In genomic region chr5:56207877-56208276, GRCm38 (mm10) we compare ENCODE assay signal across 16 mouse cellular contexts.
DNase-seq lines count a peak whose midpoint lies in the region; ATAC-seq and TF ChIP-seq lines count a peak whose summit lies in the region.
"Had no signal": no experiment of that assay in that cellular context is flagged by ENCODE, and none has a peak within 500 bp of the region (broad histone marks: within the 10 kb centered on the region; RNA-seq: fewer than 3 reads in every experiment).

No protein-coding gene starts in this region.

- no peak overlapping the region for H3K27ac ChIP-seq in kidney, postnatal 0 days
- H3K27ac ChIP-seq in heart, embryonic 11.5 days (ENCODE audit: low read depth, low read length) = no peak overlapping the region
- H3K27ac ChIP-seq: heart, embryonic 13.5 days; hindbrain, embryonic 15.5 days; limb, embryonic 13.5 days; midbrain, embryonic 12.5 days; neural tube, embryonic 12.5 days had no signal

- H3K9me3 ChIP-seq in kidney, postnatal 0 days (replicated peaks; ENCODE audit: low read length) = no peaks in the 10 kb centered on the region
- no peaks in the 10 kb centered on the region for H3K9me3 ChIP-seq in heart, embryonic 11.5 days (replicated peaks; ENCODE audit: control insufficient read depth, low read length)
- H3K9me3 ChIP-seq: heart, embryonic 13.5 days; hindbrain, embryonic 15.5 days; limb, embryonic 13.5 days; midbrain, embryonic 12.5 days; neural tube, embryonic 12.5 days had no signal

- H3K9ac ChIP-seq in kidney, postnatal 0 days (ENCODE audit: low read depth, low read length) = no peak overlapping the region
- no peak overlapping the region for H3K9ac ChIP-seq in heart, embryonic 11.5 days (ENCODE audit: low read depth, low read length)
- H3K9ac ChIP-seq: heart, embryonic 13.5 days; hindbrain, embryonic 15.5 days; limb, embryonic 13.5 days; midbrain, embryonic 12.5 days; neural tube, embryonic 12.5 days had no signal

- ATAC-seq in kidney, postnatal 0 days (replicated peaks; ENCODE audit: low FRiP score, low read depth) = no peak
- ATAC-seq in heart, embryonic 11.5 days (replicated peaks; ENCODE audit: insufficient number of reproducible peaks, low FRiP score, low TSS enrichment) = no peak

- no peak overlapping the region for H3K4me3 ChIP-seq in kidney, postnatal 0 days (replicated peaks; ENCODE audit: low read depth, low read length)
- H3K4me3 ChIP-seq in heart, embryonic 11.5 days (ENCODE audit: low read depth, low read length) = no peak overlapping the region
- H3K4me3 ChIP-seq: erythroblast, embryonic 14.5 days; heart, embryonic 13.5 days; hindbrain, embryonic 15.5 days; limb, embryonic 13.5 days; midbrain, embryonic 12.5 days; neural tube, embryonic 12.5 days had no signal

- TF ChIP-seq CTCF in kidney, postnatal 0 days (IDR thresholded peaks at IDR 0.05; ENCODE audit: low read depth) = peak; percentile 57

- no peaks in the 10 kb centered on the region for H3K27me3 ChIP-seq in kidney, postnatal 0 days (ENCODE audit: insufficient read depth, low read length)
- no peaks in the 10 kb centered on the region for H3K27me3 ChIP-seq in heart, embryonic 11.5 days (ENCODE audit: control insufficient read depth, insufficient read depth, low read length)
- H3K27me3 ChIP-seq: heart, embryonic 13.5 days; hindbrain, embryonic 15.5 days; limb, embryonic 13.5 days; midbrain, embryonic 12.5 days; neural tube, embryonic 12.5 days had no signal

- no peaks in the 10 kb centered on the region for H3K4me1 ChIP-seq in kidney, postnatal 0 days (replicated peaks; ENCODE audit: insufficient read depth, low read length)
- H3K4me1 ChIP-seq in heart, embryonic 11.5 days (ENCODE audit: control insufficient read depth, insufficient read depth, low read length) = no peaks in the 10 kb centered on the region
- H3K4me1 ChIP-seq: heart, embryonic 13.5 days; hindbrain, embryonic 15.5 days; limb, embryonic 13.5 days; midbrain, embryonic 12.5 days; neural tube, embryonic 12.5 days had no signal

- DNase-seq in kidney, postnatal 0 days (ENCODE audit: low spot score) = peak; percentile 13
- no peak for DNase-seq in kidney, postnatal 25 days
- DNase-seq in right cerebral cortex, postnatal 10 days (ENCODE audit: low spot score in 2 of 2) = peak; percentile 30 to 59
- DNase-seq in right cerebral cortex, postnatal 25 days = no peak
- DNase-seq in layer of hippocampus, adult 9-10 months (ENCODE audit: low spot score) = peak; percentile 20
- no peak for DNase-seq in T-cell, adult 2 months (ENCODE audit: low spot score)
- DNase-seq: gastrocnemius, postnatal 10 days; kidney, postnatal 14 days; lung, postnatal 10 days had no signal

- H3K4me2 ChIP-seq in kidney, postnatal 0 days (ENCODE audit: low read length) = no peak overlapping the region
- no peak overlapping the region for H3K4me2 ChIP-seq in heart, embryonic 11.5 days
- H3K4me2 ChIP-seq: heart, embryonic 13.5 days; hindbrain, embryonic 15.5 days; limb, embryonic 13.5 days; midbrain, embryonic 12.5 days; neural tube, embryonic 12.5 days had no signal

- 39% methylated on average over 2 of the region's 2 CpGs for WGBS in kidney, postnatal 0 days
- 39% methylated on average over 2 of the region's 2 CpGs for WGBS in heart, embryonic 11.5 days (ENCODE audit: insufficient replicate concordance)

- H3K36me3 ChIP-seq in kidney, postnatal 0 days (ENCODE audit: insufficient read depth, low read length) = no peaks in the 10 kb centered on the region
- H3K36me3 ChIP-seq in heart, embryonic 11.5 days (ENCODE audit: control insufficient read depth, insufficient read depth, low read length) = no peaks in the 10 kb centered on the region
- H3K36me3 ChIP-seq: heart, embryonic 13.5 days; hindbrain, embryonic 15.5 days; limb, embryonic 13.5 days; midbrain, embryonic 12.5 days; neural tube, embryonic 12.5 days had no signal

Comparison
In these comparisons a context has a peak if more than half of its experiments do, and no peak if none do; other contexts are left out.
1. DNase-seq: peak in kidney, postnatal 0 days (single experiment), right cerebral cortex, postnatal 10 days (2 of 2) and layer of hippocampus, adult 9-10 months (single experiment); none in kidney, postnatal 25 days (0 of 2), right cerebral cortex, postnatal 25 days (single experiment) and T-cell, adult 2 months (single experiment).